Mouse (Mus musculus) MEL (cell line): ENCODE measurements around the gene Dcpp1. TPM values are rescaled to one million over a fixed set of nuclear protein-coding genes. Genes with fewer than 3 reads are reported as not detected.
A peak's percentile ranks its signal among the peaks of the same experiment; 100 is the strongest.

Experiments used
- DNase-seq: peaks from one replicate; pipeline ENCODE4 v3.0.0; 2011; ENCODE audit warnings: low read depth, low spot score
- H3K27ac ChIP-seq: 2 replicates; pipeline ENCODE4 v1.5.1; 2012; ENCODE audit warnings: low read depth, mild to moderate bottlenecking, control low read depth, low read length, moderate library complexity; ENCODE audit not compliant: control insufficient read depth
- H3K27me3 ChIP-seq, 2 experiments: fragments of 150-350 bp in 1 of 2; sonication (generic) in 1 of 2; 2 replicates each; pipeline ENCODE4 v1.6.1; 2012; ENCODE audit warnings: low read length in 2 of 2, mild to moderate bottlenecking in 2 of 2, improper control_type of control experiment in 1 of 2, moderate library complexity in 1 of 2; ENCODE audit not compliant: insufficient read depth in 2 of 2, control insufficient read depth in 1 of 2
- H3K36me3 ChIP-seq, 2 experiments: 2 replicates each; pipeline ENCODE4 v1.6.1; 2012 to 2014; ENCODE audit warnings: low read length in 2 of 2, improper control_type of control experiment in 1 of 2, inconsistent platforms in 1 of 2, mild to moderate bottlenecking in 1 of 2; ENCODE audit not compliant: insufficient read depth in 2 of 2, control insufficient read depth in 1 of 2
- H3K4me1 ChIP-seq, 2 experiments: fragments of 150-350 bp in 1 of 2; sonication (generic) in 1 of 2; 2 replicates each; pipeline ENCODE4 v1.6.1; 2012; ENCODE audit warnings: low read length in 2 of 2, improper control_type of control experiment in 1 of 2, mild to moderate bottlenecking in 1 of 2; ENCODE audit not compliant: insufficient read depth in 2 of 2, control insufficient read depth in 1 of 2
- H3K4me3 ChIP-seq, 2 experiments: fragments of 150-350 bp in 1 of 2; sonication (generic) in 1 of 2; 2 replicates each; pipeline ENCODE4 v1.5.1; 2012; ENCODE audit warnings: low read depth in 2 of 2, low read length in 2 of 2, mild to moderate bottlenecking in 2 of 2, moderate library complexity in 2 of 2, control low read depth in 1 of 2, improper control_type of control experiment in 1 of 2; ENCODE audit not compliant: control insufficient read depth in 1 of 2, insufficient read depth in 1 of 2
- H3K79me2 ChIP-seq: 2 replicates; pipeline ENCODE4 v1.6.1; 2012; ENCODE audit warnings: mild to moderate bottlenecking, low read length, moderate library complexity; ENCODE audit not compliant: control insufficient read depth, poor library complexity, insufficient read depth
- H3K9ac ChIP-seq: 2 replicates; pipeline ENCODE4 v1.6.1; 2012; ENCODE audit warnings: low read depth, mild to moderate bottlenecking, control low read depth, low read length, moderate library complexity; ENCODE audit not compliant: control insufficient read depth, poor library complexity, severe bottlenecking
- H3K9me3 ChIP-seq: fragments of 150-350 bp; sonication (generic); replicated peaks from 2 replicates; pipeline ENCODE4 v1.6.1; 2012; ENCODE audit warnings: mild to moderate bottlenecking, low read length, improper control_type of control experiment, moderate library complexity; ENCODE audit not compliant: insufficient read depth
- BHLHE40 ChIP-seq: IDR thresholded peaks from 2 replicates; pipeline ENCODE4 v1.6.1; 2012; ENCODE audit warnings: low read depth, mild to moderate bottlenecking, inconsistent platforms, low read length, improper control_type of control experiment, borderline replicate concordance
- CHD1 ChIP-seq: IDR thresholded peaks from 2 replicates; pipeline ENCODE4 v1.6.1; 2012; ENCODE audit warnings: low read depth, mild to moderate bottlenecking, inconsistent platforms, low read length, improper control_type of control experiment
- CHD2 ChIP-seq: IDR thresholded peaks from 2 replicates; pipeline ENCODE4 v1.6.1; 2011; ENCODE audit warnings: low read length, improper control_type of control experiment
- CTCF ChIP-seq, 3 experiments: IDR thresholded peaks in 2 of 3; conservative IDR thresholded peaks in 1 of 3; 2 replicates each; pipeline ENCODE4 v1.5.1; 2011 to 2012; ENCODE audit warnings: low read length in 3 of 3, low read depth in 2 of 3, mild to moderate bottlenecking in 2 of 3, improper control_type of control experiment in 1 of 3, inconsistent platforms in 1 of 3, mixed read lengths in 1 of 3, moderate library complexity in 1 of 3; ENCODE audit not compliant: control insufficient read depth in 1 of 3, insufficient read depth in 1 of 3, poor library complexity in 1 of 3, severe bottlenecking in 1 of 3
- E2F4 ChIP-seq: IDR thresholded peaks from 2 replicates; pipeline ENCODE4 v1.6.1; 2011; ENCODE audit warnings: low read depth, low read length, improper control_type of control experiment, borderline replicate concordance
- ELF1 ChIP-seq: IDR thresholded peaks from 2 replicates; pipeline ENCODE4 v1.6.1; 2014; ENCODE audit warnings: low read depth, mild to moderate bottlenecking, inconsistent platforms, low read length, improper control_type of control experiment, moderate library complexity
- EP300 ChIP-seq, 2 experiments: IDR thresholded peaks; 2 replicates each; pipeline ENCODE4 v1.6.1; 2011; ENCODE audit warnings: improper control_type of control experiment in 2 of 2, low read length in 2 of 2, low read depth in 1 of 2, mild to moderate bottlenecking in 1 of 2
- ETS1 ChIP-seq: IDR thresholded peaks from 2 replicates; pipeline ENCODE4 v1.6.1; 2012; ENCODE audit warnings: low read depth, mild to moderate bottlenecking, inconsistent platforms, low read length, improper control_type of control experiment, moderate library complexity
- GABPA ChIP-seq: IDR thresholded peaks from 2 replicates; pipeline ENCODE4 v1.6.1; 2012; ENCODE audit warnings: low read depth, mild to moderate bottlenecking, inconsistent platforms, low read length, improper control_type of control experiment, moderate library complexity
- GATA1 ChIP-seq: IDR thresholded peaks from 2 replicates; pipeline ENCODE4 v1.6.1; 2011; ENCODE audit warnings: low read depth, low read length, improper control_type of control experiment
- HCFC1 ChIP-seq: IDR thresholded peaks from 2 replicates; pipeline ENCODE4 v1.6.1; 2012; ENCODE audit warnings: low read depth, mild to moderate bottlenecking, inconsistent platforms, low read length, improper control_type of control experiment, moderate library complexity
- JUND ChIP-seq: IDR thresholded peaks from 2 replicates; pipeline ENCODE4 v1.6.1; 2011; ENCODE audit warnings: low read depth, mild to moderate bottlenecking, improper control_type of control experiment, low read length
- KAT2A ChIP-seq: conservative IDR thresholded peaks from 2 replicates; pipeline ENCODE4 v1.6.1; 2012; ENCODE audit warnings: low read depth, low read length, improper control_type of control experiment, inconsistent platforms
- MAX ChIP-seq: IDR thresholded peaks from 2 replicates; pipeline ENCODE4 v1.6.1; 2011; ENCODE audit warnings: low read length, improper control_type of control experiment
- MAZ ChIP-seq: IDR thresholded peaks from 2 replicates; pipeline ENCODE4 v1.6.1; 2012; ENCODE audit warnings: low read depth, mild to moderate bottlenecking, inconsistent platforms, low read length, improper control_type of control experiment
- MEF2A ChIP-seq: IDR thresholded peaks from 2 replicates; pipeline ENCODE4 v1.6.1; 2014; ENCODE audit warnings: low read depth, mild to moderate bottlenecking, inconsistent platforms, low read length, improper control_type of control experiment; ENCODE audit not compliant: poor library complexity, insufficient replicate concordance, severe bottlenecking; ENCODE audit errors: extremely low read depth
- MXI1 ChIP-seq: IDR thresholded peaks from 2 replicates; pipeline ENCODE4 v1.6.1; 2011; ENCODE audit warnings: mild to moderate bottlenecking, low read depth, low read length, improper control_type of control experiment
- MYB ChIP-seq: IDR thresholded peaks from 2 replicates; pipeline ENCODE4 v1.6.1; 2011; ENCODE audit warnings: mild to moderate bottlenecking, low read depth, low read length, improper control_type of control experiment
- MYC ChIP-seq: IDR thresholded peaks from 2 replicates; pipeline ENCODE4 v1.6.1; 2011; ENCODE audit warnings: low read depth, mild to moderate bottlenecking, low read length, improper control_type of control experiment, moderate library complexity
- NELFE ChIP-seq: IDR thresholded peaks from 2 replicates; pipeline ENCODE4 v1.6.1; 2011; ENCODE audit warnings: low read depth, low read length, improper control_type of control experiment
- NRF1 ChIP-seq: IDR thresholded peaks from 2 replicates; pipeline ENCODE4 v1.6.1; 2014; ENCODE audit warnings: low read depth, mild to moderate bottlenecking, inconsistent platforms, low read length, improper control_type of control experiment, moderate library complexity; ENCODE audit not compliant: poor library complexity, insufficient read depth, severe bottlenecking
- POLR2A ChIP-seq, 2 experiments: IDR thresholded peaks; 2 replicates each; pipeline ENCODE4 v1.6.1; 2011 to 2012; ENCODE audit warnings: low read length in 2 of 2, mild to moderate bottlenecking in 2 of 2, control low read depth in 1 of 2, improper control_type of control experiment in 1 of 2, low read depth in 1 of 2, moderate library complexity in 1 of 2; ENCODE audit not compliant: control insufficient read depth in 1 of 2, insufficient read depth in 1 of 2, poor library complexity in 1 of 2
- POLR2AphosphoS2 ChIP-seq: IDR thresholded peaks from 2 replicates; pipeline ENCODE4 v1.6.1; 2011; ENCODE audit warnings: low read length, improper control_type of control experiment
- POLR2AphosphoS5 ChIP-seq: IDR thresholded peaks from 2 replicates; pipeline ENCODE4 v1.6.1; 2012; ENCODE audit warnings: low read depth, borderline replicate concordance, mild to moderate bottlenecking, inconsistent platforms, low read length, moderate library complexity, mixed read lengths
- RAD21 ChIP-seq: IDR thresholded peaks from 2 replicates; pipeline ENCODE4 v1.6.1; 2011; ENCODE audit warnings: mild to moderate bottlenecking, low read depth, low read length, improper control_type of control experiment
- RCOR1 ChIP-seq: IDR thresholded peaks from 2 replicates; pipeline ENCODE4 v1.6.1; 2012; ENCODE audit warnings: low read depth, mild to moderate bottlenecking, inconsistent platforms, low read length, improper control_type of control experiment
- SIN3A ChIP-seq: IDR thresholded peaks from 2 replicates; pipeline ENCODE4 v1.6.1; 2012; ENCODE audit warnings: low read length, improper control_type of control experiment, inconsistent platforms
- TAL1 ChIP-seq: IDR thresholded peaks from 2 replicates; pipeline ENCODE4 v1.6.1; 2012; ENCODE audit warnings: mild to moderate bottlenecking, inconsistent platforms, low read length, moderate library complexity, mixed read lengths
- TBP ChIP-seq: IDR thresholded peaks from 2 replicates; pipeline ENCODE4 v1.8.0; 2011; ENCODE audit warnings: low read depth, low read length, improper control_type of control experiment
- TCF12 ChIP-seq: IDR thresholded peaks from 2 replicates; pipeline ENCODE4 v1.6.1; 2014; ENCODE audit warnings: low read depth, mild to moderate bottlenecking, inconsistent platforms, low read length, improper control_type of control experiment, moderate library complexity
- UBTF ChIP-seq: IDR thresholded peaks from 2 replicates; pipeline ENCODE4 v1.6.1; 2012; ENCODE audit warnings: low read depth, mild to moderate bottlenecking, inconsistent platforms, low read length, improper control_type of control experiment, moderate library complexity, borderline replicate concordance; ENCODE audit not compliant: insufficient read depth
- USF1 ChIP-seq: IDR thresholded peaks from 2 replicates; pipeline ENCODE4 v1.6.1; 2014; ENCODE audit warnings: low read depth, mild to moderate bottlenecking, inconsistent platforms, low read length, improper control_type of control experiment, moderate library complexity
- USF2 ChIP-seq, 2 experiments: IDR thresholded peaks; 2 replicates each; pipeline ENCODE4 v1.6.1; 2011 to 2012; ENCODE audit warnings: improper control_type of control experiment in 2 of 2, low read length in 2 of 2, borderline replicate concordance in 1 of 2, inconsistent platforms in 1 of 2, low read depth in 1 of 2, mild to moderate bottlenecking in 1 of 2; ENCODE audit not compliant: insufficient read depth in 1 of 2
- ZC3H11A ChIP-seq: IDR thresholded peaks from 2 replicates; pipeline ENCODE4 v1.6.1; 2012; ENCODE audit warnings: low read depth, mild to moderate bottlenecking, inconsistent platforms, low read length, improper control_type of control experiment
- ZKSCAN1 ChIP-seq: IDR thresholded peaks from 2 replicates; pipeline ENCODE4 v1.6.1; 2012; ENCODE audit warnings: low read depth, mild to moderate bottlenecking, inconsistent platforms, low read length, improper control_type of control experiment, moderate library complexity
- ZMIZ1 ChIP-seq: IDR thresholded peaks from 2 replicates; pipeline ENCODE4 v1.6.1; 2012; ENCODE audit warnings: low read depth, mild to moderate bottlenecking, inconsistent platforms, low read length, improper control_type of control experiment, moderate library complexity
- ZNF384 ChIP-seq: IDR thresholded peaks from 2 replicates; pipeline ENCODE4 v1.6.1; 2012; ENCODE audit warnings: low read depth, mild to moderate bottlenecking, inconsistent platforms, low read length, improper control_type of control experiment
- polyA plus RNA-seq, 2 experiments: library from polyadenylated mRNA; stranded (reverse) in 1 of 2; unstranded in 1 of 2; fragments of >175 nt in 1 of 2; fragments of >200 nt in 1 of 2; gene quantifications; 2 replicates each; pipeline versions ENCODE4 v1.2.1 to v1.2.4; 2012; ENCODE audit warnings: low replicate concordance in 2 of 2, low read depth in 1 of 2; ENCODE audit not compliant: insufficient read length in 2 of 2, insufficient read depth in 1 of 2, missing spikeins in 1 of 2
- total RNA-seq: library from RNA; depleted of rRNA; stranded (reverse); fragments of 300-350 nt; gene quantifications from 2 replicates; pipeline ENCODE4 v1.2.3, GENCODE M21; 2012

Gene Dcpp1
- total and polyA plus RNA-seq, 3 experiments: not detected

GRCm38 (mm10) chr17:23924531-23925007, 43.9 kb downstream of the Dcpp1 start:
- Histone ChIP-seq H3K27ac (peak overlapping the region; percentile 83), H3K79me2 (no peaks in the 10 kb centered on the region; the same call in 1 of the 2 replicates), H3K4me3 (peak overlapping the region; percentile 70 to 97), H3K27me3 (peaks cover 0 to 2% of the 10 kb centered on the region in 2 experiments; a peak in 2 of 4 replicates), H3K9ac (peak overlapping the region; percentile 74), H3K36me3 (peaks cover 0 to 2% of the 10 kb centered on the region in 2 experiments; a peak in 1 of 4 replicates), H3K4me1 (peaks cover 2 to 6% of the 10 kb centered on the region in 2 experiments), H3K9me3 (no peaks in the 10 kb centered on the region)
- DNase-seq: peak; percentile 96
- no peak for TF ChIP-seq UBTF
- peak; percentile 72; the same call in 1 of the 2 replicates for TF ChIP-seq MAZ
- TF ChIP-seq ZMIZ1: peak; percentile 83
- TF ChIP-seq ETS1: no peak
- no peak for TF ChIP-seq TCF12
- TF ChIP-seq GATA1: no peak
- no peak for TF ChIP-seq MYC
- TF ChIP-seq TBP: peak; percentile 66
- TF ChIP-seq ZNF384: no peak
- TF ChIP-seq CHD2: no peak
- TF ChIP-seq CTCF (IDR thresholded peaks at IDR 0.05 in 2 of 3, conservative IDR thresholded peaks at IDR 0.05 in 1 of 3; ENCODE audit: control insufficient read depth in 1 of 3, insufficient read depth in 1 of 3, low read depth in 2 of 3, low read length in 3 of 3, poor library complexity in 1 of 3, severe bottlenecking in 1 of 3): no peak
- peak; percentile 93; the same call in 1 of the 2 replicates for TF ChIP-seq E2F4
- TF ChIP-seq USF2 (IDR thresholded peaks at IDR 0.05; ENCODE audit: borderline replicate concordance in 1 of 2, insufficient read depth in 1 of 2, low read depth in 1 of 2, low read length in 2 of 2): no peak
- no peak for TF ChIP-seq USF1
- TF ChIP-seq KAT2A: no peak; the same call in 1 of the 2 replicates
- peak; percentile 87 for TF ChIP-seq MAX
- peak; percentile 42 for TF ChIP-seq SIN3A
- no peak for TF ChIP-seq RCOR1
- TF ChIP-seq POLR2AphosphoS2: peak; percentile 63; the same call in 1 of the 2 replicates
- TF ChIP-seq GABPA: no peak
- TF ChIP-seq MEF2A: no peak
- TF ChIP-seq ZC3H11A: no peak
- peak; percentile 33; the same call in 1 of the 2 replicates for TF ChIP-seq NELFE
- TF ChIP-seq ZKSCAN1: no peak
- TF ChIP-seq HCFC1: peak; percentile 35; the same call in 1 of the 2 replicates
- TF ChIP-seq BHLHE40: no peak
- peak; percentile 41; the same call in 1 of the 2 replicates for TF ChIP-seq MXI1
- TF ChIP-seq MYB: no peak
- no peak for TF ChIP-seq POLR2AphosphoS5
- TF ChIP-seq NRF1: peak; percentile 92
- TF ChIP-seq POLR2A (IDR thresholded peaks at IDR 0.05; ENCODE audit: control insufficient read depth in 1 of 2, insufficient read depth in 1 of 2, low read depth in 1 of 2, low read length in 2 of 2, poor library complexity in 1 of 2): peak in 1 of 2 experiments; percentile 76; a peak in 2 of 4 replicates
- no peak for TF ChIP-seq JUND
- TF ChIP-seq RAD21: no peak
- no peak; a peak in 1 of 4 replicates for TF ChIP-seq EP300 (IDR thresholded peaks at IDR 0.05; ENCODE audit: low read depth in 1 of 2, low read length in 2 of 2)
- peak; percentile 46; the same call in 1 of the 2 replicates for TF ChIP-seq ELF1
- no peak for TF ChIP-seq CHD1
- TF ChIP-seq TAL1: no peak
